Mouse (Mus musculus): Measurements from ENCODE around the gene Arhgdig.

DNA sequence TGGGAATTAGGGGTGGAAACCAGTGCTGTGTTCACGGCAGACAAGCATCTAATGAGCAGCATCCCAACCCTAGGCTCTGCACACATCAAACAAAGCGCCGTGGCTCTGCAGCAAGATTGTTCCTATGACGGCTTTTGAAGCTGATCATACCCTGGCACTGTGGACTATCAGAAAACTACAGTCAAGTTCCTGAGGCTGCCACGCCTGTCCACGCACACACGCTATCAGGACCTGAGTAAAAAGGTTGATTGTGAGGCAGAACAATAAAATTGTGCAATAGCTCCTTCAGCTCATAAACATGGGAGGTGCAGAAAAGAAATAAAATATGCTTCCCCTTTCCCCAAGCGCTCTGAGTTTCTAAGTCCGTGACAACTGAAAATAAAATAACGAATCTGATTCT is 30.1 kb upstream of the Arhgdig start:
- TF ChIP-seq CTCF (IDR thresholded peaks at IDR 0.05; ENCODE audit: low read depth, low read length): no peak
- no peak for TF ChIP-seq POLR2A (IDR thresholded peaks at IDR 0.05; ENCODE audit: borderline replicate concordance, low read depth, low read length)

Measured in bone marrow macrophage, adult 2 months (primary cell).